24 mouse cellular contexts compared by ENCODE assay signal in the genomic region with DNA sequence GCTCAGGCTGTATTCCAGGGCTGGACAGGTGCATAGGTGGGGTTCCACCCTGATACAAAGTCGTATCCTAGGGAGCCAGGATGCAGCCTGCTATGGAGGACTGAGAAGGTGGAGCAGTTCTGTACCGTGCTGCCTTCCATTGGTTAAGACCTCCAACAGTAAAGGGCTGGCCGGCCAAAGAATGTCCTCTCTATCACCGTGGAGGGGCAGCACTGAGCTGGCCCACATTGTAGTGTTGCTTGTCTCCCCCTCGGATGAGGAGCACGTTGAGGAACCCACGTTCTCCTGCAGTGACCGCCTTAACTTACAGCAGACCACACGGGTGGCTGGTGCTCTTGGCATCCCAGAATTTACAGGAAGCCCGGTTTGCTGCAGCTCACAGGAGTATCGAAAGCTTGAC. TPM values are rescaled to one million over a fixed set of nuclear protein-coding genes. Genes with fewer than 3 reads are reported as not detected.
DNase-seq lines count a peak whose midpoint lies in the region; ATAC-seq and TF ChIP-seq lines count a peak whose summit lies in the region.
"Had no signal": no experiment of that assay in that cellular context is flagged by ENCODE, and none has a peak within 500 bp of the region (broad histone marks: within the 10 kb centered on the region; RNA-seq: fewer than 3 reads in every experiment).

No protein-coding gene starts in this region.

- peak; percentile 32; the same call in 1 of the 2 replicates for TF ChIP-seq CTCF in kidney, postnatal 0 days (IDR thresholded peaks at IDR 0.05; ENCODE audit: low read depth)
- 0 out of 2 replicates have a peak, but pooled peaks have one; percentile 2 for TF ChIP-seq CTCF in cortical plate, adult 2 months (IDR thresholded peaks at IDR 0.05; ENCODE audit: extremely low read depth, insufficient read depth, low read length)

- DNase-seq in cerebellum, postnatal 10 days, result peak; percentile 29 to 37
- DNase-seq in cerebellum, adult 18-20 months, result no peak
- DNase-seq in kidney, postnatal 0 days (ENCODE audit: low spot score), result no peak
- no peak for DNase-seq in kidney, postnatal 14 days
- peak; percentile 45 for DNase-seq in midbrain, embryonic 11.5 days (ENCODE audit: low spot score, missing footprints)
- DNase-seq in midbrain, embryonic 10.5 days (ENCODE audit: low spot score), result no peak
- DNase-seq: adrenal gland, postnatal 10 days; cerebellum, adult 9-10 months; gastrocnemius, postnatal 25 days; heart, adult 2 months; heart, postnatal 36 days; kidney, adult 11 months; thymus, postnatal 14 days had no signal

- 69% methylated on average over 11 of the region's 11 CpGs for WGBS in kidney, postnatal 0 days
- WGBS in midbrain, embryonic 11.5 days, result 55% methylated on average over 11 of the region's 11 CpGs
- 54% methylated on average over 11 of the region's 11 CpGs for WGBS in midbrain, embryonic 10.5 days

- 0 out of 2 replicates have a peak, but pooled peaks cover 3% of the 10 kb centered on the region for H3K36me3 ChIP-seq in kidney, postnatal 0 days (ENCODE audit: insufficient read depth, low read length)
- H3K36me3 ChIP-seq in midbrain, embryonic 11.5 days (ENCODE audit: control insufficient read depth, insufficient read depth, low read length), result no peaks in the 10 kb centered on the region
- peaks cover 17% of the 10 kb centered on the region for H3K36me3 ChIP-seq in midbrain, embryonic 10.5 days
- H3K36me3 ChIP-seq: neural tube, embryonic 12.5 days had no signal

- no peak overlapping the region for H3K27ac ChIP-seq in kidney, postnatal 0 days
- H3K27ac ChIP-seq in midbrain, embryonic 11.5 days (ENCODE audit: low read depth, low read length), result no peak overlapping the region
- H3K27ac ChIP-seq in midbrain, embryonic 10.5 days (replicated peaks), result no peak overlapping the region
- H3K27ac ChIP-seq in cortical plate, adult 2 months (ENCODE audit: insufficient read depth, low read length), result no peak overlapping the region
- H3K27ac ChIP-seq: embryonic facial prominence, embryonic 12.5 days; heart, adult 2 months; heart, embryonic 13.5 days; kidney, embryonic 15.5 days; liver, embryonic 12.5 days; lung, embryonic 15.5 days; midbrain, embryonic 12.5 days; neural tube, embryonic 12.5 days had no signal

- no peak overlapping the region for H3K4me3 ChIP-seq in kidney, postnatal 0 days (replicated peaks; ENCODE audit: low read depth, low read length)
- no peak overlapping the region for H3K4me3 ChIP-seq in midbrain, embryonic 11.5 days (ENCODE audit: low read depth, low read length)
- H3K4me3 ChIP-seq in midbrain, embryonic 10.5 days, result no peak overlapping the region
- H3K4me3 ChIP-seq in cortical plate, adult 2 months (ENCODE audit: insufficient read depth, low read length), result no peak overlapping the region
- H3K4me3 ChIP-seq: embryonic facial prominence, embryonic 12.5 days; heart, adult 2 months; heart, embryonic 13.5 days; kidney, embryonic 15.5 days; liver, embryonic 12.5 days; lung, embryonic 15.5 days; midbrain, embryonic 12.5 days; neural tube, embryonic 12.5 days had no signal

- H3K9me3 ChIP-seq in kidney, postnatal 0 days (replicated peaks; ENCODE audit: low read length), result no peaks in the 10 kb centered on the region
- peaks cover 3% of the 10 kb centered on the region; the same call in 1 of the 2 replicates for H3K9me3 ChIP-seq in midbrain, embryonic 11.5 days (ENCODE audit: control insufficient read depth, low read length)
- H3K9me3 ChIP-seq in midbrain, embryonic 10.5 days (replicated peaks), result peaks cover 10% of the 10 kb centered on the region; the same call in 1 of the 2 replicates
- H3K9me3 ChIP-seq: embryonic facial prominence, embryonic 12.5 days; heart, embryonic 13.5 days; kidney, embryonic 15.5 days; liver, embryonic 12.5 days; lung, embryonic 15.5 days; midbrain, embryonic 12.5 days; neural tube, embryonic 12.5 days had no signal

- H3K4me1 ChIP-seq in kidney, postnatal 0 days (replicated peaks; ENCODE audit: insufficient read depth, low read length), result peaks cover 8% of the 10 kb centered on the region; the same call in 1 of the 2 replicates
- H3K4me1 ChIP-seq in midbrain, embryonic 11.5 days (ENCODE audit: control insufficient read depth, insufficient read depth, low read length), result peaks cover 20% of the 10 kb centered on the region
- peaks cover 37% of the 10 kb centered on the region for H3K4me1 ChIP-seq in midbrain, embryonic 10.5 days
- H3K4me1 ChIP-seq in cortical plate, adult 2 months (ENCODE audit: control insufficient read depth, insufficient read depth, low read length), result peaks cover 3% of the 10 kb centered on the region; the same call in 1 of the 2 replicates

- no peak for TF ChIP-seq POLR2A in cortical plate, adult 2 months (IDR thresholded peaks at IDR 0.05; ENCODE audit: extremely low read depth, insufficient read depth, low read length)

- no peak overlapping the region for H3K4me2 ChIP-seq in kidney, postnatal 0 days (ENCODE audit: low read length)
- H3K4me2 ChIP-seq in midbrain, embryonic 11.5 days, result no peak overlapping the region
- H3K4me2 ChIP-seq: embryonic facial prominence, embryonic 12.5 days; heart, embryonic 13.5 days; kidney, embryonic 15.5 days; liver, embryonic 12.5 days; lung, embryonic 15.5 days; midbrain, embryonic 12.5 days; neural tube, embryonic 12.5 days had no signal

- no peaks in the 10 kb centered on the region for H3K27me3 ChIP-seq in kidney, postnatal 0 days (ENCODE audit: insufficient read depth, low read length)
- H3K27me3 ChIP-seq in midbrain, embryonic 11.5 days (ENCODE audit: control insufficient read depth, insufficient read depth, low read length), result no peaks in the 10 kb centered on the region
- no peaks in the 10 kb centered on the region for H3K27me3 ChIP-seq in midbrain, embryonic 10.5 days (ENCODE audit: low read depth, poor library complexity, severe bottlenecking)
- H3K27me3 ChIP-seq: embryonic facial prominence, embryonic 12.5 days; heart, embryonic 13.5 days; kidney, embryonic 15.5 days; lung, embryonic 15.5 days; midbrain, embryonic 12.5 days; neural tube, embryonic 12.5 days; Patski had no signal

- ATAC-seq in kidney, postnatal 0 days (replicated peaks; ENCODE audit: low FRiP score, low read depth), result no peak
- ATAC-seq in midbrain, embryonic 11.5 days (ENCODE audit: low FRiP score), result no peak
- no peak for ATAC-seq in activated CD4-positive, CD25-positive, alpha-beta regulatory T cell, adult 4 months
- ATAC-seq: hindbrain, embryonic 16.5 days; liver, embryonic 12.5 days; Patski had no signal

- H3K9ac ChIP-seq in kidney, postnatal 0 days (ENCODE audit: low read depth, low read length), result no peak overlapping the region
- H3K9ac ChIP-seq in midbrain, embryonic 11.5 days (ENCODE audit: low read length), result no peak overlapping the region
- H3K9ac ChIP-seq: embryonic facial prominence, embryonic 12.5 days; heart, embryonic 13.5 days; kidney, embryonic 15.5 days; liver, embryonic 12.5 days; lung, embryonic 15.5 days; midbrain, embryonic 12.5 days; neural tube, embryonic 12.5 days had no signal

RNA-seq across cellular contexts. Expression of gene Zbed3, which starts 7.1 kb away (rescaled TPM):
- polyA plus RNA-seq in kidney, postnatal 0 days (2015; fragmentation: Nextera tagmentation; extraction: Ambion mirVana), result 72.3 and 73.5 TPM in 2 replicates
- 45.7 and 48.5 TPM in 2 replicates for polyA plus RNA-seq in midbrain, embryonic 11.5 days (2014; fragmentation: Nextera tagmentation; extraction: Ambion mirVana)
- polyA plus RNA-seq in midbrain, embryonic 10.5 days (2016; fragmentation: Nextera tagmentation; extraction: Ambion mirVana), result 47.6 and 56.1 TPM in 2 replicates
- 19.5 and 19.8 TPM in 2 replicates for polyA plus RNA-seq in cortical plate, adult 2 months (2012; rRNA removed)
- polyA plus RNA-seq in activated CD4-positive, CD25-positive, alpha-beta regulatory T cell, adult 4 months (2017; shearing (Covaris generic)), result 1 to 10 TPM; 1.5 to 1.9 TPM

RNA-seq across cellular contexts. Expression of gene Aggf1, which starts 44.6 kb away (rescaled TPM):
- polyA plus RNA-seq in kidney, postnatal 0 days (2015; fragmentation: Nextera tagmentation; extraction: Ambion mirVana), result 32.2 and 33.1 TPM in 2 replicates
- 55.1 and 56.5 TPM in 2 replicates for polyA plus RNA-seq in midbrain, embryonic 11.5 days (2014; fragmentation: Nextera tagmentation; extraction: Ambion mirVana)
- 41.0 and 41.9 TPM in 2 replicates for polyA plus RNA-seq in midbrain, embryonic 10.5 days (2016; fragmentation: Nextera tagmentation; extraction: Ambion mirVana)
- polyA plus RNA-seq in cortical plate, adult 2 months (2012; rRNA removed), result 36.5 and 39.4 TPM in 2 replicates
- 10 to 100 TPM; 11.3 to 12.4 TPM for polyA plus RNA-seq in activated CD4-positive, CD25-positive, alpha-beta regulatory T cell, adult 4 months (2017; shearing (Covaris generic))

Comparison
In these comparisons a context has a peak if more than half of its experiments do, and no peak if none do; other contexts are left out.
1. DNase-seq: peak in cerebellum, postnatal 10 days (2 of 2) and midbrain, embryonic 11.5 days (single experiment); none in cerebellum, adult 18-20 months (0 of 2), kidney, postnatal 0 days (single experiment), kidney, postnatal 14 days (single experiment) and midbrain, embryonic 10.5 days (single experiment).